Mouse (Mus musculus) adrenal gland, postnatal 36 days (tissue): ENCODE data around the gene Vmn1r100. TPM values are rescaled to one million over a fixed set of nuclear protein-coding genes. Genes with fewer than 3 reads are reported as not detected.
"Not testable (repeated sequence)": the region's sequence is repeated elsewhere in the genome, so short reads cannot be mapped to it uniquely, and the experiment has no call there.

Experiments
- DNase-seq, 2 experiments: peaks; one replicate each; pipeline ENCODE4 v3.0.0; 2021; ENCODE audit warnings: mixed read lengths in 1 of 2
- long read RNA-seq, 2 experiments: library from polyadenylated mRNA; stranded (forward); transcript quantifications; one replicate each; pipeline ENCODE4 v2.0.0; 2021; ENCODE audit warnings: borderline sequencing depth in 2 of 2
- total RNA-seq, 2 experiments: library from RNA; stranded (reverse); gene quantifications; 2 replicates each; pipeline ENCODE4 v1.2.3; 2021

Vmn1r100 gene
- not detected for total RNA-seq
- long read RNA-seq, experiment 1 = 0 reads
- long read RNA-seq, experiment 2 = 0 reads

DNA sequence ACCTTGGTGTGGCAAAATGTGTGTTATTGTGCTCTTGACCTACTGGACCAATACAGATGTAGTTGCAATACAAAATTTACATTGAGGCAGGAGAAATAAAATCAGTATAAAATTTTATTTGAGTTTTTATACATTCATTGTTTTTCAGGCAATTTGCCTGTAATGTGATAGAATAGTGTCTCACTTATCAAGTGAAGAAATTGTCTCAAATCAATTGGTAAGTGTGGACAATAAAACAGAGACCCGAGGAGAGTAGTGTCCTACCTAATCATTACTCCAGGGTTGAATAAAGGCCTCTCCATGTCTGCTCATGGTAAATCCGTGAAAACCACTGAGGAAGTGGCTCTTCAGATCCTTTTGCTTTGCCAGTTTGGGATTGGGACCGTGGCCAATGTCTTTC is at the start of gene Vmn1r100:
Gene Vmn1r100 (plus strand): TSS at position 301 of the 400 bp plus-strand sequence.
- DNase-seq = not testable (repeated sequence)

DNA sequence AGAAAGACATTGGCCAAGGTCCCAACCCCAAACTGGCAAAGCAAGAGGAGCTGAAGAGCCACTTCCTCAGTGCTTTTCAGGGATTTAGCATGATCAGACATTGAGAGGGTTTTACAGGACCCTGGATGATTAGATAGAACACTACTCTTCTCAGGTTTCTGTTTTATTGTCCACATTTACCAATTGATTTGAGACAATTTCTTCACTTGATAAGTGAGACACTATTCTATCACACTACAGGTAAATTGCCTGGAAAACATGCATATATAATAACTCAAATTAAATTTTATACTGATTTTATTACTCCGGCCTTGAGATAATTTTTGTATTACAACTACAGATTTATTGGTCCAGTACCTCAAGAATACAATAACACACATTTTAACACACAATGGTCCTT is 42.4 kb upstream of the Vmn1r100 start, which contains the start of gene Gm5728:
Gene Gm5728 (minus strand): TSS at position 101 of the 400 bp plus-strand sequence.
- DNase-seq = not testable (repeated sequence)

DNA sequence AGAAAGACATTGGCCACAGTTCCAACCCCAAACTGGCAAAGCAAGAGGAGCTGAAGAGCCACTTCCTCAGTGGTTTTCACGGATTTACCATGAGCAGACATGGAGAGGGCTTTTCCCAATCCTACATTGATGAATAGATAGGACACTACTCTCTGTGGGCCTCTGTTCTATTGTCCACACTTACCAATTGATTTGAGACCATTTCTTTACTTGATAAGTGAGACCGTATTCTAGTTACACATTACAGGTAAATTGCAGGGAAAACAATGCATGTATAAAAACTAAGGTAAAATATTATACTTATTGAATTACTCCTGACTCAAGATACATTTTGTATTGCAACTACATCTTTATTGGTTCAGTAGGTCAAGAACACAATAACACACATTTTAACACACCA is 24.8 kb downstream of the Vmn1r100 start, which contains the start of gene Vmn1r101:
Gene Vmn1r101 (minus strand): TSS at position 101 of the 400 bp plus-strand sequence.
- not testable (repeated sequence) for DNase-seq

Other genes starting within 250 kb of the Vmn1r100 start
- not detected for gene Vmn1r94, start 249.6 kb upstream of the Vmn1r100 start, total RNA-seq
- not detected for gene Vmn1r95, start 224.2 kb upstream of the Vmn1r100 start, total RNA-seq
- not detected for gene Gm6164, start 212.3 kb upstream of the Vmn1r100 start, total RNA-seq
- not detected for gene Gm4498, start 184.1 kb upstream of the Vmn1r100 start, total RNA-seq
- gene Gm5890, start 155.1 kb upstream of the Vmn1r100 start, total RNA-seq = not detected
- not detected for gene Gm4133, start 83.9 kb upstream of the Vmn1r100 start, total RNA-seq
- not detected for gene Gm5728, start 42.5 kb upstream of the Vmn1r100 start, total RNA-seq
- not detected for gene Vmn1r101, start 24.7 kb downstream of the Vmn1r100 start, total RNA-seq
- not detected for gene Gm10670, start 57.0 kb downstream of the Vmn1r100 start, total RNA-seq
- not detected for gene Vmn1r103, start 92.6 kb downstream of the Vmn1r100 start, total RNA-seq
- not detected for gene Vmn1r104, start 115.9 kb downstream of the Vmn1r100 start, total RNA-seq
- gene Gm5726, start 127.8 kb downstream of the Vmn1r100 start, total RNA-seq = not detected
- not detected for gene Gm4141, start 158.3 kb downstream of the Vmn1r100 start, total RNA-seq
- gene Gm4513, start 181.1 kb downstream of the Vmn1r100 start, total RNA-seq = not detected